Mouse (Mus musculus) hindbrain, embryonic 13.5 days (tissue): Measurements from ENCODE around the gene Tcn2. TPM values are rescaled to one million over a fixed set of nuclear protein-coding genes. Genes with fewer than 3 reads are reported as not detected.
A peak's percentile ranks its signal among the peaks of the same experiment; 100 is the strongest.

Source experiments
- ATAC-seq: fragments of 200-750 bp; cut with Nextera tagmentation; 2 replicates; pipeline ENCODE4 v1.8.0; 2017; ENCODE audit warnings: moderate TSS enrichment; ENCODE audit not compliant: low FRiP score
- H3K27ac ChIP-seq: fragments of 300-500 bp; sonication (generic); 2 replicates; pipeline ENCODE4 v1.5.1; 2015; ENCODE audit warnings: inconsistent platforms, mild to moderate bottlenecking, moderate library complexity
- H3K27me3 ChIP-seq: fragments of 300-500 bp; sonication (generic); 2 replicates; pipeline ENCODE4 v1.6.1; 2015; ENCODE audit warnings: mild to moderate bottlenecking, inconsistent platforms
- H3K36me3 ChIP-seq: fragments of 300-500 bp; sonication (generic); 2 replicates; pipeline ENCODE4 v1.6.1; 2015; ENCODE audit warnings: mild to moderate bottlenecking, inconsistent platforms
- H3K4me1 ChIP-seq: fragments of 300-500 bp; sonication (generic); replicated peaks from 2 replicates; pipeline ENCODE4 v1.6.1; 2015; ENCODE audit warnings: inconsistent platforms
- H3K4me2 ChIP-seq: fragments of 300-500 bp; sonication (generic); 2 replicates; pipeline ENCODE4 v1.6.1; 2015; ENCODE audit warnings: inconsistent platforms, mild to moderate bottlenecking, moderate library complexity
- H3K4me3 ChIP-seq: fragments of 300-500 bp; sonication (generic); 2 replicates; pipeline ENCODE4 v1.5.1; 2015; ENCODE audit warnings: mild to moderate bottlenecking, inconsistent platforms
- H3K9ac ChIP-seq: fragments of 300-500 bp; sonication (generic); 2 replicates; pipeline ENCODE4 v1.6.1; 2015; ENCODE audit warnings: mild to moderate bottlenecking, inconsistent platforms
- H3K9me3 ChIP-seq: fragments of 300-500 bp; sonication (generic); 2 replicates; pipeline ENCODE4 v1.6.1; 2016; ENCODE audit warnings: inconsistent platforms
- WGBS: fragments of 180-500 bp; shearing (Covaris S2); methylation state at CpG from one replicate; pipeline ENCODE4 v1.1.7; 2015; 5-methylcytosine and 5-hydroxymethylcytosine counted together
- polyA plus RNA-seq: library from polyadenylated mRNA; unstranded; fragments of >200 nt; fragmentation: Nextera tagmentation; extraction: Ambion mirVana; gene quantifications from 2 replicates; pipeline ENCODE4 v1.2.1, GENCODE M21; 2015

Gene Tcn2
- 28.4 and 28.5 TPM in 2 replicates for polyA plus RNA-seq

GRCm38 (mm10) chr11:3931511-3932211 lies at the start of gene Tcn2:
Gene Tcn2 (minus strand): TSS chr11:3932159.
- Histone ChIP-seq H3K4me3 (peak within 1 kb of the TSS; percentile 50), H3K9me3 (no peaks in the 10 kb centered on the region), H3K4me2 (peak within 1 kb of the TSS; percentile 76), H3K27me3 (no peaks in the 10 kb centered on the region), H3K36me3 (peaks cover 3% of the 10 kb centered on the region), H3K27ac (no peak within 1 kb of the TSS), H3K4me1 (peaks cover 17% of the 10 kb centered on the region), H3K9ac (peak within 1 kb of the TSS; percentile 64)
- under 1% methylated on average over 20 of the region's 26 CpGs for WGBS
- peak; percentile 86 for ATAC-seq

GRCm38 (mm10) chr11:3981536-3981935 lies 49.6 kb upstream of the Tcn2 start:
- no peak overlapping the region for H3K9ac ChIP-seq
- WGBS: 73% methylated on average over 6 of the region's 6 CpGs
- ATAC-seq: no peak
- H3K4me3 ChIP-seq: no peak overlapping the region
- H3K9me3 ChIP-seq: no peaks in the 10 kb centered on the region
- H3K4me1 ChIP-seq: peaks cover 16% of the 10 kb centered on the region
- H3K27me3 ChIP-seq: peaks cover 25% of the 10 kb centered on the region; the same call in 1 of the 2 replicates
- H3K36me3 ChIP-seq: peaks cover 49% of the 10 kb centered on the region
- no peak overlapping the region for H3K27ac ChIP-seq
- no peak overlapping the region for H3K4me2 ChIP-seq

- H3K27ac ChIP-seq: no peak overlapping the region
- H3K9me3 ChIP-seq: no peaks in the 10 kb centered on the region
- peaks cover 7% of the 10 kb centered on the region for H3K4me1 ChIP-seq
- no peak overlapping the region for H3K4me3 ChIP-seq
- WGBS: 94% methylated on average over 5 of the region's 5 CpGs
- H3K27me3 ChIP-seq: 0 out of 2 replicates have a peak, but pooled peaks cover 5% of the 10 kb centered on the region
- H3K9ac ChIP-seq: no peak overlapping the region
- peaks cover 80% of the 10 kb centered on the region for H3K36me3 ChIP-seq
- ATAC-seq: no peak
- no peak overlapping the region for H3K4me2 ChIP-seq
Measured at GRCm38 (mm10) chr11:3978421-3978820, 46.5 kb upstream of the Tcn2 start.

DNA sequence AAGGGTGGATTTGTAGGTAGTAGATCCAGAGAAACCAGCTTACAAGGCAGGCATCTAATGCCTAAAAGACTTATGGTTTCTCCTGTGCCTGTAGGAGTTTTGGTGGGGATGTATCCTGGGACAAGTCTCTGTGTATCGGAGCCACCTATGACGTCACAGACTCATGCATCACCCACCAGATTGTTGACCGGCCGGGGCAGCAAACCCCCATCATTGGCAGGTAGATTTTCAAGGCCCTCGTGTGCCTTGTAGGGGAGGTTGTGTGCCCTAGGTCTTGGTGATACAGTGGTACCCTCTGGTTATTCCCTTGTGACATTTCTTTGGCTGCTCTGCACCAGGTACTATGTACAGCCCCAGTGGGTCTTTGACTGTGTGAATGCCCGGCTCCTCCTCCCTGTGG lies 44.7 kb upstream of the Tcn2 start, which contains the start of gene 4930556J24Rik:
TSS of gene 4930556J24Rik (minus strand) at position 101 of the 400 bp plus-strand sequence.
- Histone ChIP-seq H3K9me3 (no peaks in the 10 kb centered on the region), H3K4me2 (no peak within 1 kb of the TSS), H3K27me3 (no peaks in the 10 kb centered on the region), H3K27ac (no peak within 1 kb of the TSS), H3K36me3 (peaks cover 98% of the 10 kb centered on the region), H3K4me1 (no peaks in the 10 kb centered on the region), H3K4me3 (no peak within 1 kb of the TSS), H3K9ac (no peak within 1 kb of the TSS)
- no peak for ATAC-seq
- WGBS: 97% methylated on average over 6 of the region's 6 CpGs

GRCm38 (mm10) chr11:3974311-3974710 lies 42.4 kb upstream of the Tcn2 start:
- WGBS: 52% methylated on average over 3 of the region's 3 CpGs

DNA sequence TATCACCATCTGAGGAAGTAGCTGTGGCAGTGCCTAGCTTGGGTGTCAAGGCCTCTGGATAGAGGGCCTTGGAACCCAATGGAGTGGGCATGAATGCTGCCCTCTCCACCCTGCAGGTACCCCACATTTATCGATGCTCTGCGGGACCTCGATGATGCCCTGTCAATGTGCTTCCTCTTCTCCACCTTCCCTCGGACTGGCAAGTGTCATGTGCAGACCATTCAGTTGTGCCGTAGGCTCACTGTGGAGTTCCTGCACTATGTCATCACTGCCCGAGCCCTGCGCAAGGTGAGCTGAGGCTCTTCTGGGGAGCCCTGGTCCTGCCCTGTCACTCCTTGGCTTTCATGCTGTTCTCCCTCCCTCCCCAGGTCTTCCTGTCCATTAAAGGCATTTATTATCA lies 41.1 kb upstream of the Tcn2 start:
- ATAC-seq: no peak
- no peak overlapping the region for H3K27ac ChIP-seq
- no peaks in the 10 kb centered on the region for H3K9me3 ChIP-seq
- no peak overlapping the region for H3K4me2 ChIP-seq
- H3K4me3 ChIP-seq: no peak overlapping the region
- H3K4me1 ChIP-seq: no peaks in the 10 kb centered on the region
- 95% methylated on average over 7 of the region's 7 CpGs for WGBS
- H3K27me3 ChIP-seq: no peaks in the 10 kb centered on the region
- H3K9ac ChIP-seq: no peak overlapping the region
- peaks cover 97% of the 10 kb centered on the region for H3K36me3 ChIP-seq

More at GRCm38 (mm10) chr11:3974311-3974710, 42.4 kb upstream of the Tcn2 start:
- no peaks in the 10 kb centered on the region for H3K4me1 ChIP-seq
- H3K27me3 ChIP-seq: no peaks in the 10 kb centered on the region
- no peak overlapping the region for H3K4me3 ChIP-seq
- H3K4me2 ChIP-seq: no peak overlapping the region
- no peak for ATAC-seq
- no peaks in the 10 kb centered on the region for H3K9me3 ChIP-seq
- H3K27ac ChIP-seq: no peak overlapping the region
- no peak overlapping the region for H3K9ac ChIP-seq
- H3K36me3 ChIP-seq: peaks cover 100% of the 10 kb centered on the region

DNA sequence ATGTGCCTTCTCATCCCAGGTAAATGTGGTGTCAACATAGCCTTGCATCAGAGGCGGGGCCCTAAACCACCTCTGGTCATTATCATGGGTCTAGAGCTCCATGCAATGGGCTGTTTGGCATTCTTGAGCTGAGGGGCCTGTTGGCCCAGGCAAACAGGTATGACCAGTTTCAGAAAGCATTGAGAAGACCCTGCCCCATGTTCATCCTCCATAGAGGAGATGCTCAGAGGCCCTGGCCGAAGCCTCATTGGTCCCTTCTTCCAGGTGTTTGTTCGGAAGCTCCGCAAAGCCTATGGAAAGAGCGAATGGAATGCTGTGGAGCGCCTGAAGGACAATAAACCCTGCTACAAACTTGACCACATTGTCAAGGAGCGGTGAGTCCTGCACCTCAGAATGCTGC lies 38.4 kb upstream of the Tcn2 start:
- no peaks in the 10 kb centered on the region for H3K9me3 ChIP-seq
- no peaks in the 10 kb centered on the region for H3K27me3 ChIP-seq
- H3K4me2 ChIP-seq: no peak overlapping the region
- 97% methylated on average over 7 of the region's 7 CpGs for WGBS
- peaks cover 11% of the 10 kb centered on the region for H3K4me1 ChIP-seq
- H3K36me3 ChIP-seq: peaks cover 72% of the 10 kb centered on the region
- H3K9ac ChIP-seq: no peak overlapping the region
- no peak overlapping the region for H3K4me3 ChIP-seq
- H3K27ac ChIP-seq: no peak overlapping the region
- no peak for ATAC-seq

DNA sequence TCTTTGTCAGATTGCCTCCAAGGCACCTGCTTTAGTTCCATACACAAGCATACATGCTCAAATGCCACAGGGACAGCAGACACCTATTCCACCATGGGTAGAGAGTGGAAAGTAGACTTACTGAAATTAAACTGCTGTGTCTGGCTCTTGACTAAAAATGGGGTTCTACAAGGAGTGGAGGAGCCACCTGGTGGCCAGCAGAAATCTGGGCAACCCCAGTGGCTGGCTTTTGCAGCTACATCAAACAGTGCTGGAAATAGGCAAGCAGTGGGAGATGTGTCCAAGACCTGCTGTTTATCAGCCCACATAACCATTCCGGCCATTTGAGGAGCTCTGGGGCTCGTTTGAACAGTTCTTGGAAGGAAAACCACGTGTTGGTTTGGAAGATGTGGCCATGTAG lies 37.9 kb upstream of the Tcn2 start:
- peaks cover 67% of the 10 kb centered on the region for H3K36me3 ChIP-seq
- H3K27ac ChIP-seq: no peak overlapping the region
- H3K4me2 ChIP-seq: no peak overlapping the region
- H3K27me3 ChIP-seq: no peaks in the 10 kb centered on the region
- no peak overlapping the region for H3K4me3 ChIP-seq
- 88% methylated on average over 3 of the region's 3 CpGs for WGBS
- no peak overlapping the region for H3K9ac ChIP-seq
- no peaks in the 10 kb centered on the region for H3K9me3 ChIP-seq
- ATAC-seq: no peak
- H3K4me1 ChIP-seq: peaks cover 17% of the 10 kb centered on the region

- peaks cover 24% of the 10 kb centered on the region for H3K4me1 ChIP-seq
- WGBS: 18% methylated on average over 11 of the region's 11 CpGs
- H3K4me2 ChIP-seq: peak overlapping the region; percentile 94
- H3K4me3 ChIP-seq: peak overlapping the region; percentile 76
- no peaks in the 10 kb centered on the region for H3K27me3 ChIP-seq
- 0 out of 2 replicates have a peak overlapping the region, but pooled peaks have one; percentile 44 for H3K27ac ChIP-seq
- no peak for ATAC-seq
- H3K9ac ChIP-seq: peak overlapping the region; percentile 80
- peaks cover 14% of the 10 kb centered on the region for H3K36me3 ChIP-seq
- H3K9me3 ChIP-seq: no peaks in the 10 kb centered on the region
Measured at GRCm38 (mm10) chr11:3964416-3965172, 32.6 kb upstream of the Tcn2 start.

GRCm38 (mm10) chr11:3963610-3964415 lies 31.9 kb upstream of the Tcn2 start, which contains the start of gene Pes1:
Gene Pes1 (plus strand): TSS chr11:3963975.
- WGBS: under 1% methylated on average over 31 of the region's 31 CpGs
- ATAC-seq: peak; percentile 95
- H3K27ac ChIP-seq: peak within 1 kb of the TSS; percentile 44; the same call in 1 of the 2 replicates

DNA sequence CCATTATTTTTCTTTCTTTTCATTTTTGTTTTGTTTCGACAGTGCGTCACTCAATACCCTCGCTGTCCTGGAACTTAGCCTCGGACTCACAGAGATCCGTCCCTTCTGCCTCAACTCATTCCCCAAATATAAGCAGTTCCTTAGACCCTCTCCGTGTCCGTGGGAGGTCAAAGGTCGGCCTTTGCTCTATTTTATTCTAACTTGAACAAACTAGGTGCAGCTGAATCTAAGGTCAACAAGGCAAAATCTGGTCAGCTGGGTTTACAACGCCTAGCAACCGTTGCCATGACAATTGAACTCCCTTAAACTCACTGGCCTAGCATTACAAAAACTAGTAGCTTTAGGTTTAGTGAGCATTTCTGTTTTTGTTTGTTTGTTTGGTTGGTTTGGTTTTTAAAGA lies 31.2 kb upstream of the Tcn2 start:
- peak; percentile 21; the same call in 1 of the 2 replicates for ATAC-seq
- 72% methylated on average over 10 of the region's 10 CpGs for whole genome bisulfite sequencing
- H3K4me3 ChIP-seq: peak overlapping the region; percentile 76
- H3K4me2 ChIP-seq: peak overlapping the region; percentile 94
- peaks cover 3% of the 10 kb centered on the region for H3K36me3 ChIP-seq
- no peaks in the 10 kb centered on the region for H3K27me3 ChIP-seq
- H3K9ac ChIP-seq: no peak overlapping the region; the same call in 1 of the 2 replicates
- H3K4me1 ChIP-seq: peaks cover 24% of the 10 kb centered on the region
- 0 out of 2 replicates have a peak overlapping the region, but pooled peaks have one; percentile 41 for H3K27ac ChIP-seq
- no peaks in the 10 kb centered on the region for H3K9me3 ChIP-seq

More at GRCm38 (mm10) chr11:3963610-3964415, 31.9 kb upstream of the Tcn2 start, which contains the start of gene Pes1:
- no peaks in the 10 kb centered on the region for H3K9me3 ChIP-seq
- H3K4me3 ChIP-seq: peak within 1 kb of the TSS; percentile 76
- H3K27me3 ChIP-seq: no peaks in the 10 kb centered on the region
- H3K4me2 ChIP-seq: peak within 1 kb of the TSS; percentile 94
- H3K36me3 ChIP-seq: peaks cover 7% of the 10 kb centered on the region
- peak within 1 kb of the TSS; percentile 80 for H3K9ac ChIP-seq
- H3K4me1 ChIP-seq: peaks cover 24% of the 10 kb centered on the region
